Mouse (Mus musculus) common myeloid progenitor, adult 5-6 weeks (primary cell): ENCODE measurements around the gene Trmt10c. TPM values are rescaled to one million over a fixed set of nuclear protein-coding genes. Genes with fewer than 3 reads are reported as not detected.

Experiments used
- total RNA-seq: library from RNA; stranded (forward); fragments of 200-1000, 187-1606 nt; gene quantifications from 2 replicates; pipeline ENCODE4 v1.2.3, GENCODE M21; 2017

The Trmt10c gene
- total RNA-seq, 1 experiment from 2014 or later = 58.0 TPM

Other genes with a start within 250 kb of the Trmt10c start
- 25.9 and 26.7 TPM in 2 replicates for gene Nfkbiz, start 198.9 kb downstream of the Trmt10c start, total RNA-seq
- 10.1 and 15.5 TPM in 2 replicates for gene Nxpe3, start 142.5 kb downstream of the Trmt10c start, total RNA-seq
- 20.2 and 24.9 TPM in 2 replicates for gene Cep97, start 103.0 kb downstream of the Trmt10c start, total RNA-seq
- 1,507 and 2,166 TPM in 2 replicates for gene Rpl24, start 71.5 kb downstream of the Trmt10c start, total RNA-seq
- gene Zbtb11, start 63.9 kb downstream of the Trmt10c start, total RNA-seq = 42.4 and 49.9 TPM in 2 replicates
- 116 and 120 TPM in 2 replicates for gene Pcnp, start 8.1 kb downstream of the Trmt10c start, total RNA-seq
- gene Senp7, start 10.5 kb upstream of the Trmt10c start, total RNA-seq = 26.1 and 29.4 TPM in 2 replicates
- 0.44 TPM in 1 of 2 replicates, not detected in the other for gene Impg2, start 166.5 kb upstream of the Trmt10c start, total RNA-seq